Mouse (Mus musculus): ENCODE results near the gene Zfp423.

The Zfp423 gene

DNA sequence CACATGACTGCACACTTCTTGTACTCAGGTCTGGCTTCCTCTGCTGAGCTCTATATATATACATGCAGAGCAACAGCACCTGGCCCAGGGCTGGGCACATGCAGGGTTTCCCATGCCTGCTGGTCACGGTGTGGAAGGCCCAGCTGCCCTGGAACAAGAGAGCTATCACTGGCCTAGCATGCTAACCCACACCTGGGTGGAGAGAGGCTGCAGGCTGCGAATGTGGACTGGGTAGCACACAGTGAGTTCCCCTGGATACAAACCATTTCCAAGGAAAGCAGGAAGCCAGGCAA, 295.2 kb downstream of the Zfp423 start:
- in situ Hi-C loops (cut with MboI): no loop called here

DNA sequence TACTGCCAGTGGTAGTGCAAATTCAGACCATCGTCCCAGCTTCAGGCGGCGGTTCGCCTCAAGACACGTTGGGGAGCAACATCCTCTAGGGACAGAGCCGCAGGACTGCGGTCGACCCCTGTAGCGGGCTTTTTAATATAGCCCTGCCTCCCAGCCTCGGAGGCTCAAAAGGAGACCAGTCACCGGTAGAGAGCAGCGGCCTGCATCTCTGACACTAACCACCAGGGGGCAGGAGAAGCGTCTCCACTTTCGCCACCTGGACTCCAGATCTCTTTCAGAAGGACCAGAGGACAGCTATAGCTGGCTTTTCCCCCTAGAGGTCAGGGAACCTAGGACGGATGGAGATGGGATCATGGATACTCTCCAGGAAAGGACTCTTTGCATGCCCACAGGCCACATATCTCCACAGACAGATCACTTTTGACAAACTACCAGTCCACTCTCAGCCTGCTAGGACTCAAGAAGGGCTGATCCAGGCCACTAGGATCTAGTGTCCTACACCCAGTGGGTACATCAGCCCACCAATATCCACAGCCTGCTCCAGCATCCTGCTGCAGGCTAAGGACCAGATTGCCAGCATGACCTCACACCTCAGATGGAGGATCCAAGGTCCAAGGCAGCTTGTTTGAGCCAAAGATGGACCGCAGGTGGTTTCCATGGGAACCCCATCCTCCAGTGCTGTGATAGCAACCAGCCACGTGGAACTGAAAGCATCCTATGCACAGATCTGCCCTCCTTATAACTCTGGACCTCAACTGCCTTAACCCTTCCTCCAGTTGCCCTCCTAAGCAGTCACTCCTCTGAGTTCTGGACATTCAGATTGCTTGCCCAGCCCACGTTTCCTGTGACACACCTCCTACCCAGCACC, 295.8 kb downstream of the Zfp423 start:
- in situ Hi-C loops (cut with MboI): no loop called here

DNA sequence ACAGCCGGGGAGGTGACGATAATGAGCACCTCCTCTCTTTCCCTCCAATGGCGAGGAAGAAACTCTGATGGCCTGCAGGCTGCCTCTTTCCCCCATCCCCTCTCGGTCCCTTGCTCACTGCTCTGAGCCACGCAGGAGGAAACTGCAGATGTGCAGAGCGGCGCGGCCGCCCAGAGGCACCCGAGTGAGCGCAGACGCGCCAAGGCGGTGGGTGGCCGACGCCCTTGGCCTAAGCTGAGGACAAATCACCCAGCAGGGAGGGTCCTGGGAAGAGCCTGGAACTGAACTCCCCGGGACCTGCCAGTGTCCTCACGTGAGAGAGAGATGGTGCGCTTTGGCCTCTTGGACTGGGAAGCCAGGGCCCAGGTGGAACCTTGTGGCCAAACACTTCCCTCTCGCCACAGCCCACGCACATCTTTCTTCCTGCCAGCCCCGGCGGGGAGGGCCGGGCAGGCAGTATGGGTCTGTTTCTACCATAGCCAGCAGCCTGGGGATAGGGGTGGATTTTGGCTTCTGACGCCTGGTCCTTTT, 296.5 kb downstream of the Zfp423 start:
- in situ Hi-C loops (cut with MboI): no loop called here

DNA sequence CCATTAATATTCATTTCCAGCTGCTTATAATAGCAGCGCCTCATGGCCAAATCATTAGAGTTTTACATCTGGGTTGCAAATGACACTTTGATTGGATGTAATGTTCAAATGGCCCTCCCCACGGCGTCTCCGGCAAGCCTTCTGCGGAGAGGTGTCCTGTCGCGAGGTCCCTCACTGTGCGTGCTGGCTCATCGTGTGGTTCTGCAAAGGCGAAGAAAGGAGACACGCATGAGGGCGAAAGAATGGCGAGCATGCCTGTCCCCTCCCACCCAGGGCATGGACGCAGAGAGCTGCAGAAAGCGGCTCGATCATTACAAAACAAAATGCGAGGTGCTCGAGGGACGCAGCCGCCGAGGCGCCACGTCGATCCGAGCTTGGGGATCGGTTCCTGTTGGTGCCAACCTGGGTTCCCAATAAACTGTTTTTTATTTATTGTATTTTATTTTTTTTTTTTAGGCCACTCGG, 297.1 kb downstream of the Zfp423 start:
- in situ Hi-C loops (cut with MboI): no loop called here

DNA sequence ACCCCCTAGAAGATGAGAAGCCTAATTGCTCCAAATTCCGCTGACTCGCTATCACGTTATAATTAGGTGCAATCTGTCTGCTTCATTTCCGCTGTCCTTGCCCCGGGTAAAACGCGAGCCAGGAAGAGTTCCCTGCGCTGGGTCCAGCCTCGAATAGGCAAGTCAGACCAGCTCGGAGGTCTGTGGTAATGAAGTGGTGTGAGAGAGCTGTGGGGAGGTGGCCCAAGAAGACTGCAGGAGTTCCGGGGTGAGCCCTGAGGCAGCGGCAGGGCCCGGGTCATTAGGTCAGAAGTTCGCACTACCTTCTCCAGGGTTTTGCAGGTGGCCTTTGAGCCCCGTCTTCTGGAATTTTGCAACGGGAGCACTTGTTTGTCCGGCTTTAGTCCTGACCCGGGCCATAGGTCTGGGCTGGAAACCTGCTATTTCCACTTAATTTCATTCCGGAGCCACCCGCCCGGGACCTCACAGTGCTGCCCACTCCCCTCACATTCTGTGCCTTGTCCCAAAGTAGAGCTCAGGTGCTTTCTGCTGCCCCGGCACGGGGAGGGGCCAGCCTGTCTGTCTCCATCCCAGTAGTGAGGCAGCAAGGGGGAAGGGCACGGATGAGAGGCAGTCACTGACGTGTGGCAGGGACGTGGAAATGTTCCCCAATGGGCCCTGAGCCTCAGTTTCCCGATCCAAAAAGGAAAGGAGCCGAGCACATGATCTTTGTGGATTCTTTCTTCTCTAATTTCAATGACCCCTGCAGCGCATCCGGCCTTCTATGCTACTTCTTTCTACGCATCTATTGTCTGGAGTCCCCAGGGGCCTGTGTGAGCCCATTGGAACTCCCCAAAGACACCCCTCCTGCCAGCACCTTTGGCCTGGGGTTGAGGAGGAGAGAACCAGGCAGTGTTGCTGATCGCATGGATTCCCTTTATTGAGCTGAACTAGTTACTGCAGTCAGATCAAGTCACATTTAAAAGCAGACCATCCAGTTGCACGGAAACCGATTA, 298.2 kb downstream of the Zfp423 start:
- in situ Hi-C loops (cut with MboI): no loop called here

DNA sequence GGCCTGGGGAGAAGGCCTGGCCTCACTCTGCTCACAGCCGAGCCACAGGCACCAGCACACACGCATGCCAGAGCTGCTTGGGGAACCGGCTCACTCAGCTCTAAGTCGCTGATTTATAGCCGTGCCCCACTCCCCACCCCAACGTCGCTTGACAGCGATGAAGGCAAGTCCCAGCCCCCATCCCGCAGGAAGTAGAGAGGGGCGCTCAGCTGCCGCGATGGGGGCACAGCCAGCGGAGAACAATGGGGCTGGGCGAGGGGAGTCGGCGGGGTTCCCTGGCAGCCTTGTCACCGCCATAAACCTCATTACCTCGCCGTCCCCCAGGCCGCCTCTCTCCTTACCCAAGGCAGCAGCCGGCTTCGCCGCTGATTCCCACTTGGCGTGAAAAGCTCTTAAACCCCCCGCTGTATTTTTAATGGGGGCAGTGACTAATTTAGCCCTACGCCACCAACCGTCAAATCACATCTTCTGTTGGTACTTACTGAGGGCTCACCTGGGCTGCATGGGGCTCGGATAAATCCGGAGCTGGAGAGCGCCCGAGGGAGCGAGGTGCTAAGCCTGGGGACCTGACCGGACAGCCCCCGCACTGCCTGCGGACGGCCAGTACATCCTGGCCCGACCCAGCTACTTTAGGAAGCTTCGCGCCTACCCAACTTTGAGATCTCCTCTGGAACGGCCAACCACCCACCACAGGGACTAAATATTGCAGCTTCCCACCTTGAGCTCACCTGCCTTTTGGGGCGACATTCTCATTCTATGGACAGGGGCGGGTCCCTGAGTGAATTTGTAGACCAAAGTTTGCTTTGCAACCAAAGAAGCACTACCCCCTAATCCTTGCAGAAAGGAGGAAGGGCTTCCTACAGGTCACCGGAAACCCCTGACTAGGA, 299.1 kb downstream of the Zfp423 start:
- in situ Hi-C loops (cut with MboI): no loop called here

DNA sequence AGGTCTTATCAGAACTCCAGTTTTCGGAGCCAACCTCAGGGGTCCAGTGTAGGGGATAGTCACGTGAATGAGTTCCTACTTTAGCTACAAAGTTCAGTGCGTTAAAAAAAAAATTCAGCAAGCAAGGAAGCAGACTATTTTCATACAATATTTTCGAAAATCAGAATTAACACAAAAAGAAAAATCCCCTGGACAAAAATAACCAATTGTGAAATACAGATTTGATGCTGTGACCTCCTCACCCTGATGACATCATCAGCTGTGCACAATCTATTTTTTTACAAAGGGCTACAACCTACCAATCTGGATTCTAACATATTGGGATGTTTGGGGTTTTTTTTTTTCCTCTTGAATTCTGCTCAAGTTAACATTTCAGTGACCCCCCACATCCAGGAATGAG, 301.9 kb downstream of the Zfp423 start:
- in situ Hi-C loops (cut with MboI): no loop called here

DNA sequence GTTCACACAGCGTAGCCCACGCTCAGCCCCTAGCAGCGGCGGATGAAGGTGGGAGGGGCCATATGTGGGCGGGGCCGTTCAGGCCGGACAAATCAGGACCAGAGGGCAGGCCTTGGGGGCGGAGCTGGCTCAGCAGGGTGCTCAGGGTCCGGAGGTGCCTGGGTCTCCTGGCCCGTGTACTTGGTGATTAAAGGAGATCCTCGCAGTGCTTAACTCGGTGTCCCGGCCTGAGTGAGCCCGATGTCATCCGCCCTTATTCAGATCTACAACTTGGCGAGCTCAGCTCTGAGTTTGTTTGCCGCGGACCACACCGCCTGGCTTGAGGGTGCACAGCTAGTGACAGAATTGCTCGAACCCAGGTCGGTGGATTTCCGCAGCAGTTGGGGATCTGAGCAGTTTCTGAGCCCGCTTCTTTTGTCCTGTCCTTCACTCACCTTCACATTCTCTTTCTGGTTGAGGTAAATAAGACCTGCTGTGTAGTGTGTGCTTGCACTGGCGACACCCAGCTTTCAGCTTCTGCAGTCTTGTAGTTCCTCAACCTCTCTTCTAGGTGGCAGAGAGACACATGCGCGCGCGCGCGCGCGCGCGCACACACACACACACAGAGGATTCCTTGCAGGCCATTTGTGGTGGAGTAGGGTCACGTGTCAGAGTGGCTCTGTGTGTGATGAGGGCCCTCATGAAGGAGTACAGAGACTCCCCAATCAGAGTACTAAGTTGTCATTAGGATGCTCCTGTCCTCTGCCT, 302.7 kb downstream of the Zfp423 start:
- in situ Hi-C loops (cut with MboI): no loop called here

DNA sequence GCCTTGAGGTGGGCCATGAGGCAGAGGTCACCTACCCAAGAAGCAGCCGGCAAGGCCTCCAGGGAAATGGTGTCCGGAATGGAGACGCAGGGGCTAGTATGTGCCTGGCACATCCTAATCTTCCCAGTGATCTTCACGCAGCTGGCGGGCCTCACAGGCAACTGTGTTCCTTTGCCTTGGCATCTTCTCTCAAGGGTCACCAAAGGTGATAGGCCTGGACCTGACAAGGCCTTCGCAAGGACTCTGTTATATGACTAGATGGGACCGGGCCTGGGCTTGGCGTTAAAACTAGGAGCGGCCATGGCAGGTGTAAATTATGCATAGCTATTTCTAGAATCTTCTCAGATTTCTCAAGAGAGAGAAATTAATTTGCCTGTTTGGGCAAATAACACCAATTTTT, 303.4 kb downstream of the Zfp423 start:
- in situ Hi-C loops (cut with MboI): no loop called here

DNA sequence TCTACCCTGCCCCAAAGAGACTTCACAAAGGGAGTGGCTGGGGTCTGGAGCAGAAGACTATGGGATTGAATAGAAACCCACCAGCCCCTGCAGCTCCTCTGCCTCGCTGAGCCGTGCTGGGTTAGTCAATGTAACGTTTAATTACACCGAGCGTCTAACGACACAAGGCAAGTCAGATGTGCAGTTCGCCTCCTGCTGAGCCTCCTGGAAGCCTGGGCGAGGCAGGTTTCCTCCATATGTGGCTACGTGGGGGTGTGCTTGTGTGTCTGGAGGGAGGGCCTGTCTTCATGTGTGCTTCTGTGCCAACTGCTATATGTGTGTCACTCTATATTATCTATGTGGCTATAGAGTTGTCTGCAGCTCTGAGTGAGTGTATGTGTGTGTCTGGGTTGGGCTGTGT, 311.6 kb downstream of the Zfp423 start:
- in situ Hi-C loops (cut with MboI): no loop called here

DNA sequence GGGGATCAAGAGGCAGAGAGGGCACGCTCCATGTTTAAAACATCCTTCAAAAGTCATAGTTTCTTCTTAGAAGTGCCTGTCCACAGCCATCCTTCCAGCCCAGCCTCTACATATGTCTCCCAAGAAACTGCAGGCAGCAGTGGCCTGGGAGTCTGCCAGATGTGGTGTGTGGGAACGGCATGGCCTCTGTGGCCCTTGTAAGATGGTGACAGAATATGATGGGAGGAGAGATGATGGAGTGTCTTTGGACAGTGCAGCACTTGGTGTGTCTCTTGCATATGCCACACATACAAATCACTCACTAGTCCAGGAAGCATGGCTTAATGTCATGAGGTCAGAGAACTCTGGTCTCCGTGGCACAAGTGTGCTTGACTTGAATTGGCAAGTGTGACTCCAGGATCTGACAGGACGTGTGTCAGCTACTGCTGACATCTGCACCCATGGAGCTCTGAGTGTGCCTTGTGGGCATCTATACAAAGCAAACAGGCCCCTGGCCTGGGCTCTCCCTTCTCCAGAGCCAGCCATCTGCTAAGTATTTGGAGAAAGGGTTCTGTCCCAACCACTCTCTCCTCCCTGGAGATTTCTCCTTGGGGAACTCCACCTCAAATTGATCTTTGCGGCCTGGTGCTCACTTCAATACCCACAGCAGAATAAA, 313.4 kb downstream of the Zfp423 start:
- in situ Hi-C loops (cut with MboI): no loop called here

DNA sequence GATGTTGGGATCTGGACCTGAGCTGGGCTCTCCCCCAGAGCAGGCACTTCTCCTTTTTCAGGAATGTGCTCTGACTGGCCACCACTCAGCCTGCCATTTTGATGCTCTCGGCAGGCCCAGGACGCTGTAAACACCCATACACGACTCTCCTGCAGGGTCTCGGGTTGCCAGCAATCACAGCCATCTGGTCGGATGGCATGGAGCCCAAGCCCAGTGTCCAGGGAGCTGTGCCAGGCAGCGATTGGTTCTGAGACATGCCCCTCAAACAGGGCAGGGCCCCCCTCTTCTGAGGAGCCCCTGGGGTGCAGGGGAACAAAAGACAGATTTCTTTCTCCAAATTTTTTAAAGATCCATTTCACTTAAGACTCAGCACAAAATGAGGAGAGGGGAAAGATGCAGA, 314.0 kb downstream of the Zfp423 start:
- in situ Hi-C loops (cut with MboI): no loop called here

DNA sequence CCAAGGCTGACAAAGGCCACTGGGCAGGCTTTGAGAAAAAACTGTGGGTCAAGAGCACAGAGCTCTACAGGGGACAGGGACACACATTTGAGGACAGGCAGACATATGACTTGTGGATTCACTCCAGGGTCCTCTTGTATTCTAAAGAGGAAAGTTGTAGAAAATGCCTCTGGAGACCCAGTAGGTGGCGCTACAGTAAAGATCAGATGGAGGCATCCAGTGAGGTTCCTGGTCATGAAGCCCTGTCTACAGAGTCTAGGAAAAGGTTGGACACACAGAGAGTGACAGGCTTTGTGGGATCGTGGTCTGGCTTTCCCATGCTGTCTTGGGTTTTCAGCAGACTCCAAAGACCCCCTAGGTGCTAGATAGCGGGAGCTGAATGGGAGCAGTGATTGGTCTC, 318.5 kb downstream of the Zfp423 start:
- in situ Hi-C loops (cut with MboI): no loop called here

DNA sequence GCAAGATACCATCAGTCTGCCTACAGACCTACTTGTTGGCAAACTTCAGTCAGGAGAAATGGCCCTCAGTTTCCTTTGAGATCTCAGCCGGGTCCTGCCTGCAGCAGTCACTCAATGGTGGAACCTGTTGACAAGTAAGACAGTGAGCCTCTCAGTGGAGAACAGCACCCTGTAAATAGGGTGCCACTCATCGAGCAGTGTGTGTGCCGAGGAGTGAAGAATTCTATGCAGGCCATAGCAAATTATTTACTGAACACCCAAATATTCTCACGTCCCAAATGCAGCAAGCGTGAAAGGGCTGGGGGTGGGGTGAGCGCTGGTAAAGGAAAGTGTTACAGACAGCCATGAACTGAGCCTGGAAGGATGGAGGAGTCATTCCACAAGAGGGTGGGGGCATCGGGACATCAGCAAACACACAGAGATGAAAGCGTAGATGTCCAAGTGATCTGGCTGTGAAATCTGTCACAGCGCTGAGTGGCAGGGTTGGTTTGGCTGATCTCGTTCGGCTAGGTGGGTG, 323.1 kb downstream of the Zfp423 start:
- in situ Hi-C loops (cut with MboI): no loop called here

DNA sequence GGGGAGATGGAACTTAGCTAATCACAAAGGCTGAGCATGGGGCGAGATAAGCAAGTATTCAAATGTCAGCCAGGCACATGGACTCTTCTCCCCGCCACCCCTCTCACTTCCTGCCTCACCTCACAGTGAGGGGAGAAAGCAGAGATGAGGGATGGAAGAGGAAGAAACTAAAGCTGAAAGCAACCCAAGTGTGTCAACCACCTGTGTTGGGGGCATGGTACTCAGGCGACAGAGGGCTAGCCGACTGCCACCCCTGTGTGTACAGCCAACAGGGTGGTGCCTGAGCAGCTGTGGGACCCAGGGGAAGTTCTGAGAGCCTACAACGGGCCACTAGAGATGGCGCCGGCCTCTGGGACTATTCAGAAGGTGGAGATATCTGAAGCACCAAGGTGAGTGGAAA, 327.6 kb downstream of the Zfp423 start:
- in situ Hi-C loops (cut with MboI): no loop called here

DNA sequence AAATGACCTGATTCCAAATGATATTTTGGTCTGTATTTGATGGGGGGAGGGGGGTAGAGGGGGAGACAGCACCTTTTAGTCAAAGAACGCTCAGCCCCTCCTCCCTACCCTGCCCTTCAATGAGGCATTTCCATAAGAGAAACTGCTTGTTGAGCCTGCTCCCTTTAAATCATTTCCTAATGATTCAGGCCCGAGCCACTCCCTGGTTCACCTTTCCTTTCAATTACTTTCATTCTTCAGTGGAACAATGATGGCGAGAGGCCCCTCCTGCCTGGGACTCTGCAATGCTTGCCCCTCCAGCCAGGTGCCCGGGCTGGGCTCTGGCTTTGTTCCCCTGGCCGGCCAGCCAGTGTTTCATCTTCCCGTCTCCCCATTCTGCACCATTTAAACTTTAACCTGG, 329.7 kb downstream of the Zfp423 start:
- in situ Hi-C loops (cut with MboI): no loop called here

DNA sequence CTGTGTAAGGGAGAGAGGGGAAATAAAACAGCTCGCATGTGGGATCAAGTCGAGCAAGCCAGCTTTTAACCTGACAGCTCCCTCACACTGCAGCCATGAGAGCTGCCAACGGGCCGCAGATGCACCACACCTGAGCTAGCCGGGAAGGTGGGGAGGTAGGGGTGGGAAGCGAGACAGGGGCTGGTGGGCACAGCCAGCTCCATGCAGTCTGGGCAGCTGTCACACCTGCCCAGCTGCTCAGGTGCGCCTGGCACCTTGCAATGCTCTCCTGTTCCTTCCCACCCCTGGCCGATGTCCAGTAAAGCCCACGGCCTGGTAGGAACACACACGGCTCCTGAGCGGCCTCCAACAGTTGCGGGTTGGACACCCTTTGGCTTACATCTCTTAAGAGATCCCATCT, 338.2 kb downstream of the Zfp423 start:
- in situ Hi-C loops (cut with MboI): no loop called here

DNA sequence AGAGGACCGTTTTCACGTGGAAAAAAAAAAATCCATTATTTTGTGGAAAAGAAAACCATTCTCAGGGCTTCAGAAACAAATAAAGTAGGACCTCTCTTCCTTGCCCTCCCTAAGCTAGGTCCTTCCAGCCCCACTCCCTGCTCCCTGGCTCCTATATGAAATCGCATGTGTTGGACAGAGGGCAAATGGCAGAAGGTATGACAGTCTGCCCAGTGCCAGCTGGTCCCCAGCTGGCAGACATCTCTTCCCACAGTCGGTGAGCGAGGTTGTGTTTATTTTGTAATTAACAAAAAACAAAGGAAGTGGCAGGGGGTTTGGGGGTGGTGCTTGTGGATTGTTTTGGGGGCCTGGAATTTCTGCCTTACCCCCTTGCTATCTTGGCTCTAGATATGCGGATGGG, 339.2 kb downstream of the Zfp423 start:
- in situ Hi-C loops (cut with MboI): no loop called here

DNA sequence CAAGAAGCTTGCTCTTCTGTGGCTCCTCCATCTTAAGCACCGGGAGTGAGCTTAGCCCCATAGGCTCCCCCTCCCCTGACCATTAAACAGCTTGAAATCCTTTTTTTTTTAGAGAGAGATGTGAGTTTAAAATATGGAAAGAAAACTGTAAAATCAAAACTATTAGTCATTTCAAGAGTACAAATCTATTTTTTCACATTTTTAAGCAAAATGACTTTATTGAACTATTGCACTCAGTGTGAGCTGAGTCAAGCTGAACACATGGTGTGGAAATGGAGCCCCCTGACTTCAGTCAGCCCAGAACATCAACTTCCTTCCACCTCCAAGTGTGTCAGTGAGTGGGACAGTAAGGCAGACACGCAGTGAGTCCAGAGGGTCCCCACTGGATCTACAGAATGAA, 339.9 kb downstream of the Zfp423 start:
- in situ Hi-C loops (cut with MboI): no loop called here

DNA sequence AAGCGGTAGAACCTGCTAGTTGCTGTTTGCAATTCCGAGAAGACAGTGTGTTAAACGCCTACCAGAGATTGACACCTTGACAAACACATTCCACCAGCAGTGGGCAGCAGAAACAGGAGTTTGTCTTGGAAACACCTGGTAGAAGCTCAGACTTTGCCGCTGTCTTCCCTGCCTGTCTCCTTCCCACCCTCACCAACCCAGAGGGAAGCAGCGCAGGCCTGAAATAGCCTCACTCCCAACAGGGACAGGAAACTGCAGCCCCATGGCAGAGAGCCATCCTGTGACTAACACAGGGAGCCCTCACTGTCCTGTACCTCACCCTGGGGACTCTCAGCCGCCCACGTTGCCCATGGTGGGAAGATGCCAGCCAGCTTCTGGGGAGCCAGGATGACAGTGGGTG, 340.3 kb downstream of the Zfp423 start:
- in situ Hi-C loops (cut with MboI): no loop called here

Measured in mature B cell (primary cell).